Mouse (Mus musculus) liver, embryonic 14.5 days (tissue): ENCODE data around the gene Sdr42e1.

ENCODE experiments used
- CTCF ChIP-seq: IDR thresholded peaks from 2 replicates; pipeline ENCODE4 v1.5.1; 2016; ENCODE audit warnings: antibody characterized with exemption, low read depth, control low read depth
- EP300 ChIP-seq: IDR thresholded peaks from 2 replicates; pipeline ENCODE4 v1.6.1; 2016; ENCODE audit warnings: antibody characterized with exemption, low read depth

GRCm38 (mm10) chr8:117637462-117637861, 36.0 kb downstream of the Sdr42e1 start:
- no peak for TF ChIP-seq EP300
- peak; percentile 37 for TF ChIP-seq CTCF
